Mouse (Mus musculus) cortical plate, adult 2 months (tissue): Measurements from ENCODE around the gene Ucp3.

Experiments
- CTCF ChIP-seq: fragments of 200-500 bp; IDR thresholded peaks from 2 replicates; pipeline ENCODE4 v1.5.1; 2011; ENCODE audit warnings: mild to moderate bottlenecking, control low read depth, low read length; ENCODE audit not compliant: insufficient read depth; ENCODE audit errors: extremely low read depth
- POLR2A ChIP-seq: fragments of 200-500 bp; IDR thresholded peaks from 2 replicates; pipeline ENCODE4 v1.6.1; 2011; ENCODE audit warnings: mild to moderate bottlenecking, low read length, control low read depth; ENCODE audit not compliant: insufficient read depth; ENCODE audit errors: extremely low read depth

GRCm38 (mm10) chr7:100461621-100462151, 11.1 kb upstream of the Ucp3 start:
- TF ChIP-seq POLR2A (no peak), CTCF (no peak)
